Mouse (Mus musculus): ENCODE measurements around the gene Abhd15.

- TF ChIP-seq CTCF (IDR thresholded peaks at IDR 0.05; ENCODE audit: extremely low read depth, insufficient read depth, low read length) (peak; percentile 83), POLR2A (IDR thresholded peaks at IDR 0.05; ENCODE audit: extremely low read depth, insufficient read depth, low read length) (no peak)
Measured at GRCm38 (mm10) chr11:77501392-77501791, 13.5 kb upstream of the Abhd15 start.

All from cortical plate, adult 2 months (tissue).